Mouse (Mus musculus): ENCODE measurements around the gene Agbl2.

DNA sequence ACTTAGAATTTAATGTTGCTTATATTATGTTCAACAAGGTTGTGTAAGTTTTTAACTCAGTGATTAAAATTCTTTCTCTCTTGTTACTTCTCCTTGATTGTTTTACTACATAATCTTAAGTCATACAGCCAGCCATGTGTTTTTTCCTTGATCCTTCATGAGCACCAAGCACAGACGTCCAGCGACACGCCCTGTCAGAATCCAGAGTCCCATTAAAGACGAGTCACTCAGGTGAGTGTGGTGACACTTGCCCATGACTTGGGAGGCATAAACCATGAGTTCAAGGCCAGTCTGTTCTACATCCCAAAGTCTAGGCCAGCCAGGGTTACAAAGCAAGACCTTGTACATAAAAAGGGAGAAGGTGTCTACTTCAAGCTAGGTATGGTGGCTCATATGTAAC lies 33.6 kb downstream of the Agbl2 start:
- TF ChIP-seq POLR2A (IDR thresholded peaks at IDR 0.05; ENCODE audit: extremely low read depth, insufficient read depth, low read length) (no peak), CTCF (IDR thresholded peaks at IDR 0.05; ENCODE audit: extremely low read depth, insufficient read depth, low read length) (no peak)

Measured in cortical plate, adult 2 months (tissue).